Mouse (Mus musculus) midbrain, embryonic 10.5 days (tissue): Measurements from ENCODE around the gene Hgfac. TPM values are rescaled to one million over a fixed set of nuclear protein-coding genes. Genes with fewer than 3 reads are reported as not detected.
A peak's percentile ranks its signal among the peaks of the same experiment; 100 is the strongest.

Source experiments
- DNase-seq: peaks from one replicate; pipeline ENCODE4 v3.0.0-alpha.2; 2017; ENCODE audit warnings: low spot score
- H3K27ac ChIP-seq: fragments of 300-500 bp; sonication (generic); replicated peaks from 2 replicates; pipeline ENCODE4 v1.5.1; 2016; ENCODE audit warnings: mild to moderate bottlenecking
- H3K27me3 ChIP-seq: fragments of 300-500 bp; sonication (generic); 2 replicates; pipeline ENCODE4 v1.6.1; 2016; ENCODE audit warnings: low read depth, mild to moderate bottlenecking; ENCODE audit not compliant: poor library complexity, severe bottlenecking
- H3K36me3 ChIP-seq: fragments of 300-500 bp; sonication (generic); 2 replicates; pipeline ENCODE4 v1.6.1; 2016; ENCODE audit warnings: mild to moderate bottlenecking, moderate library complexity
- H3K4me1 ChIP-seq: fragments of 300-500 bp; sonication (generic); 2 replicates; pipeline ENCODE4 v1.6.1; 2016
- H3K4me3 ChIP-seq: fragments of 300-500 bp; sonication (generic); 2 replicates; pipeline ENCODE4 v1.5.1; 2016; ENCODE audit warnings: mild to moderate bottlenecking, moderate library complexity
- H3K9me3 ChIP-seq: fragments of 300-500 bp; sonication (generic); replicated peaks from 2 replicates; pipeline ENCODE4 v1.6.1; 2016; ENCODE audit warnings: mild to moderate bottlenecking
- WGBS: fragments of 180-500 bp; shearing (Covaris S2); methylation state at CpG from one replicate; pipeline ENCODE4 v1.1.7; 2016; 5-methylcytosine and 5-hydroxymethylcytosine counted together
- polyA plus RNA-seq: library from polyadenylated mRNA; unstranded; fragments of >200 nt; fragmentation: Nextera tagmentation; extraction: Ambion mirVana; gene quantifications from 2 replicates; pipeline ENCODE4 v1.2.1, GENCODE M21; 2016

The Hgfac gene
- polyA plus RNA-seq, 1 experiment from 2014 or later: 0.28 TPM

- no peak overlapping the region for H3K4me3 ChIP-seq
- 76% methylated on average over 5 of the region's 5 CpGs for WGBS
- H3K9me3 ChIP-seq: no peaks in the 10 kb centered on the region
- H3K27me3 ChIP-seq: peaks cover 14% of the 10 kb centered on the region
- H3K27ac ChIP-seq: no peak overlapping the region
- no peak for DNase-seq
- peaks cover 3% of the 10 kb centered on the region; the same call in 1 of the 2 replicates for H3K4me1 ChIP-seq
- no peaks in the 10 kb centered on the region for H3K36me3 ChIP-seq
Measured at GRCm38 (mm10) chr5:35050541-35050940, 9.2 kb downstream of the Hgfac start.

DNA sequence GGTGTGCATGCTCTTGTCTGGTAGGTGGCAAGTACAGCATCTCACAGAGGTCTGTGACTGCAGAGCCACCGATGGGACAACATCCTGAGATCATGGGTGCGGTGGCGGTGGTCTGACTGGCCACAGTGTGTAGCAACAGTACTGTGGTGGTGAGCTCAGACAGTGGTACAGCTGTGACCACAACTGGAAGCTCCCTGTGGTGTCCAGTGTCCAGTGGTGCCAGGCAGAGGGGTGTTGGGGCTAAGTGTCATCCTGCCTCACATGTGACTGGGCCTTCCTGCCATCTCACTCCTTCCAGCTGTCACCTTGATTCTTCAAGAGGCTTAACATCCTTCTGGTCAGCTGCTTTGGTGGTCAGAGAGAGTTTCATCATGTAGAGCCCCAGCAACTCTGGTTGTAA is 13.3 kb downstream of the Hgfac start:
- H3K27ac ChIP-seq: no peak overlapping the region
- no peak overlapping the region for H3K4me3 ChIP-seq
- WGBS: 83% methylated on average over 3 of the region's 3 CpGs
- H3K36me3 ChIP-seq: no peaks in the 10 kb centered on the region
- DNase-seq: no peak
- H3K9me3 ChIP-seq: no peaks in the 10 kb centered on the region
- peaks cover 54% of the 10 kb centered on the region for H3K27me3 ChIP-seq
- H3K4me1 ChIP-seq: peaks cover 18% of the 10 kb centered on the region

- WGBS: 88% methylated on average over 12 of the region's 12 CpGs
- no peaks in the 10 kb centered on the region for H3K9me3 ChIP-seq
- peaks cover 18% of the 10 kb centered on the region for H3K4me1 ChIP-seq
- no peak for DNase-seq
- no peaks in the 10 kb centered on the region for H3K36me3 ChIP-seq
- no peak overlapping the region for H3K27ac ChIP-seq
- H3K4me3 ChIP-seq: no peak overlapping the region
- H3K27me3 ChIP-seq: peaks cover 59% of the 10 kb centered on the region
Measured at GRCm38 (mm10) chr5:35055076-35055475, 13.8 kb downstream of the Hgfac start.

- 2% methylated on average over 68 of the region's 74 CpGs for WGBS
Measured at GRCm38 (mm10) chr5:35056604-35057432, 15.5 kb downstream of the Hgfac start, which contains the start of gene Dok7. Gene Dok7, plus strand, starts transcription at chr5:35056766.

DNA sequence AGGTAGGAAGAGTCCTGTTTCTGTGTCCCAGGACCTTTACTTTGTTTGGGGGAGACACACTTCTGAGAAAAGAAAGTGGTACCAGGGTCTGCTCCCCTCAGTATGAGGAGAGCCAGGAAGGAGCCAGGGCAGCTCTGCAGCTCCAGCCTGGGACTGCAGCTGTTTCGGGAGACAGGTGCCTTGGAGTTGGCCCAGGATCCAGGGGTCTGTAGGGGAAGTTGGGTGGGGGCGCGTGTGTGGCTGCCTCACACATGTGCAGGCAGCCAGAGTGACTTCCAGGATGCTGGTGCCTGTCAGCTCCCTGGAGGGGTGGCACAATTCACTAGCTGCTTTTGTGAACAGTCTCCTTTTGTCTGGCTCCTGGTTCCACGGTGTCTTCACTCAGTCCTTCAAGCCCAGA is 16.3 kb downstream of the Hgfac start:
- Histone ChIP-seq H3K4me3 (peak overlapping the region; percentile 67), H3K36me3 (no peaks in the 10 kb centered on the region), H3K27ac (no peak overlapping the region), H3K27me3 (peaks cover 64% of the 10 kb centered on the region), H3K4me1 (peaks cover 18% of the 10 kb centered on the region), H3K9me3 (no peaks in the 10 kb centered on the region)
- WGBS: 31% methylated on average over 4 of the region's 4 CpGs
- DNase-seq: no peak

More at GRCm38 (mm10) chr5:35056604-35057432, 15.5 kb downstream of the Hgfac start, which contains the start of gene Dok7:
- H3K4me1 ChIP-seq: peaks cover 18% of the 10 kb centered on the region
- no peaks in the 10 kb centered on the region for H3K36me3 ChIP-seq
- peak within 1 kb of the TSS; percentile 71 for H3K27ac ChIP-seq
- peak within 1 kb of the TSS; percentile 67 for H3K4me3 ChIP-seq
- peaks cover 64% of the 10 kb centered on the region for H3K27me3 ChIP-seq
- peak; percentile 39 for DNase-seq
- no peaks in the 10 kb centered on the region for H3K9me3 ChIP-seq

DNA sequence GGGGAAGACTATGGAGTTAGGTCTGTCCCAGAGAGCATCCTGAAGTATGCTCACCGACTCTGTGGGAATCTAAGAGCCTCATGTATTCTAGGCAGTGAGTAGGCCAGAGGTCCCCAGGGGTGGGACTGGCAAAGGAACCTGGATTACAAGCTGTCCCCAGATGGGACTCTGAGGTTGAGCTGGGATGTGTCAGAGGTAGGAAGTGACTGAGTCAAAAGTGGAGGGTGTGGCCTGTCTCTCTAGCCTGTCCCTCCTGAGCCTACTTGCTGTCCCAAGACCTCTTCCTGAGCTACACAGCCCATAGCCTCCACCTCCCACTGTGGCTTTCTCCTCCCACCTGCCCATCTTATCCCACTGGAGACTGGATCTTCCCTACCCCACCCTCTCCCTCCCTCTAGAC is 16.9 kb downstream of the Hgfac start:
- Histone ChIP-seq H3K36me3 (no peaks in the 10 kb centered on the region), H3K4me1 (peaks cover 18% of the 10 kb centered on the region), H3K4me3 (no peak overlapping the region), H3K9me3 (no peaks in the 10 kb centered on the region), H3K27me3 (peaks cover 64% of the 10 kb centered on the region), H3K27ac (no peak overlapping the region)
- no peak for DNase-seq
- 71% methylated on average over 1 of the region's 1 CpGs for WGBS

- no peak overlapping the region for H3K4me3 ChIP-seq
- H3K4me1 ChIP-seq: peaks cover 18% of the 10 kb centered on the region
- no peak overlapping the region for H3K27ac ChIP-seq
- 86% methylated on average over 3 of the region's 3 CpGs for WGBS
- peaks cover 55% of the 10 kb centered on the region for H3K27me3 ChIP-seq
- H3K9me3 ChIP-seq: no peaks in the 10 kb centered on the region
- no peaks in the 10 kb centered on the region for H3K36me3 ChIP-seq
- no peak for DNase-seq
Measured at GRCm38 (mm10) chr5:35060098-35060497, 18.8 kb downstream of the Hgfac start.

GRCm38 (mm10) chr5:35069841-35070240 is 28.5 kb downstream of the Hgfac start:
- 93% methylated on average over 2 of the region's 2 CpGs for WGBS
- no peak for DNase-seq

DNA sequence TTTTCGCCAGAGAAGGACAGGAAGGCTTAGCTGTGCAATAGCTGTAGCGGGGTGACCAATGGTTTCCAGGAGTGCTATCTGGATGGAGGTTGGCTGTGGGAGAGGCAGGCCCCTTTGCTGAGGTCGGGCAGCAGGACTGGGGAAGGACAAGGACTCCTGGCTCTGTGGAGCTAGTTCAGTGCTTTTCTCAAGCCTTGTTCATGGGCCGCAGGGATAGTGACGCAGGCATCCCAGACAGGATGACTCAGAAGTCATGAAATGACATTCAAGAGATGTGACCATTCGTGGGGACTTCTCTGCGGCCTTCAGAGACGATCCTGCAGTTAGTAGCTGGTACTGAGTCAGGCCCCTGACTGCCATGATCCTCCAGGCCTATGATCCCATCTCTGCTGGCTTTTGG is 29.0 kb downstream of the Hgfac start:
- DNase-seq: no peak
- no peak overlapping the region for H3K27ac ChIP-seq
- H3K4me3 ChIP-seq: no peak overlapping the region
- H3K4me1 ChIP-seq: peaks cover 7% of the 10 kb centered on the region
- 90% methylated on average over 8 of the region's 8 CpGs for WGBS
- H3K9me3 ChIP-seq: no peaks in the 10 kb centered on the region
- H3K27me3 ChIP-seq: no peaks in the 10 kb centered on the region
- H3K36me3 ChIP-seq: no peaks in the 10 kb centered on the region

More at GRCm38 (mm10) chr5:35069841-35070240, 28.5 kb downstream of the Hgfac start:
- H3K4me1 ChIP-seq: peaks cover 7% of the 10 kb centered on the region
- H3K36me3 ChIP-seq: no peaks in the 10 kb centered on the region
- H3K4me3 ChIP-seq: no peak overlapping the region
- H3K9me3 ChIP-seq: no peaks in the 10 kb centered on the region
- no peaks in the 10 kb centered on the region for H3K27me3 ChIP-seq
- H3K27ac ChIP-seq: no peak overlapping the region

GRCm38 (mm10) chr5:35070953-35071352 is 29.6 kb downstream of the Hgfac start:
- Histone ChIP-seq H3K36me3 (no peaks in the 10 kb centered on the region), H3K4me1 (peaks cover 7% of the 10 kb centered on the region), H3K4me3 (no peak overlapping the region), H3K27ac (no peak overlapping the region), H3K27me3 (no peaks in the 10 kb centered on the region), H3K9me3 (no peaks in the 10 kb centered on the region)
- no peak for DNase-seq
- WGBS: 72% methylated on average over 7 of the region's 7 CpGs

GRCm38 (mm10) chr5:35071855-35072254 is 30.5 kb downstream of the Hgfac start:
- no peaks in the 10 kb centered on the region for H3K9me3 ChIP-seq
- DNase-seq: no peak
- WGBS: 91% methylated on average over 6 of the region's 6 CpGs
- H3K36me3 ChIP-seq: no peaks in the 10 kb centered on the region
- H3K4me3 ChIP-seq: no peak overlapping the region
- H3K27ac ChIP-seq: no peak overlapping the region
- no peaks in the 10 kb centered on the region for H3K27me3 ChIP-seq
- H3K4me1 ChIP-seq: peaks cover 7% of the 10 kb centered on the region

DNA sequence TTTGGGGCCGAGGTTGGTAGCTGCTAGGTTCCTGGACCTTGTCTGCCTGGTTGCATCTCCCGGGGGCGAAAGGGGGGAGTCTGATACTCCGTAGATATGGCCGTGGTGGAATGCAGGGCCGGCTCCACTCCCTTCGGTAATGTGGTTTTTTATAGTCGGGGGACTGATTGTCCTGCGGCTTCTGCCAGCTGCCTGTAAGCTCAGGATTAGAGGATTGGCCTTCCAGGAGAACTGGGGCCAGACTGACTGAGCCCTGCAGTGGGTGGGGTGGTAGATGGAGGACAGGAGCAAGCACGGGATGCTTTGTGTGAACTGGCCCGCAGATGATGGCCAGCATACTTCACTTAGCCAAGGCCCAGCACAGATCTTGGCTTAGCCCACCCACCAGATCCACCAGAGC is 31.9 kb downstream of the Hgfac start:
- Histone ChIP-seq H3K27me3 (peaks cover 4% of the 10 kb centered on the region), H3K9me3 (no peaks in the 10 kb centered on the region), H3K36me3 (no peaks in the 10 kb centered on the region), H3K4me1 (peaks cover 7% of the 10 kb centered on the region), H3K27ac (no peak overlapping the region), H3K4me3 (no peak overlapping the region)
- no peak for DNase-seq
- 85% methylated on average over 11 of the region's 11 CpGs for WGBS

- peaks cover 11% of the 10 kb centered on the region for H3K27me3 ChIP-seq
- H3K4me1 ChIP-seq: peaks cover 10% of the 10 kb centered on the region
- WGBS: 74% methylated on average over 9 of the region's 9 CpGs
- no peaks in the 10 kb centered on the region for H3K36me3 ChIP-seq
- H3K27ac ChIP-seq: peak overlapping the region; percentile 61; the same call in 1 of the 2 replicates
- no peak overlapping the region for H3K4me3 ChIP-seq
- no peak for DNase-seq
- no peaks in the 10 kb centered on the region for H3K9me3 ChIP-seq
Measured at GRCm38 (mm10) chr5:35073992-35074391, 32.7 kb downstream of the Hgfac start.
